Mouse (Mus musculus) yolk sac, embryonic 10.5 days (tissue): Measurements from ENCODE around the gene Mettl1.
"Not testable (repeated sequence)": the region's sequence is repeated elsewhere in the genome, so short reads cannot be mapped to it uniquely, and the experiment has no call there.

ENCODE experiments used
- DNase-seq: peaks from one replicate; pipeline ENCODE4 v3.0.0-alpha.2; 2017; ENCODE audit warnings: low spot score

The Mettl1 gene

GRCm38 (mm10) chr10:127047954-127048353 lies 6.7 kb downstream of the Mettl1 start, which contains the start of gene Cyp27b1:
Cyp27b1 (plus strand) TSS chr10:127048250.
- no peak for DNase-seq

DNA sequence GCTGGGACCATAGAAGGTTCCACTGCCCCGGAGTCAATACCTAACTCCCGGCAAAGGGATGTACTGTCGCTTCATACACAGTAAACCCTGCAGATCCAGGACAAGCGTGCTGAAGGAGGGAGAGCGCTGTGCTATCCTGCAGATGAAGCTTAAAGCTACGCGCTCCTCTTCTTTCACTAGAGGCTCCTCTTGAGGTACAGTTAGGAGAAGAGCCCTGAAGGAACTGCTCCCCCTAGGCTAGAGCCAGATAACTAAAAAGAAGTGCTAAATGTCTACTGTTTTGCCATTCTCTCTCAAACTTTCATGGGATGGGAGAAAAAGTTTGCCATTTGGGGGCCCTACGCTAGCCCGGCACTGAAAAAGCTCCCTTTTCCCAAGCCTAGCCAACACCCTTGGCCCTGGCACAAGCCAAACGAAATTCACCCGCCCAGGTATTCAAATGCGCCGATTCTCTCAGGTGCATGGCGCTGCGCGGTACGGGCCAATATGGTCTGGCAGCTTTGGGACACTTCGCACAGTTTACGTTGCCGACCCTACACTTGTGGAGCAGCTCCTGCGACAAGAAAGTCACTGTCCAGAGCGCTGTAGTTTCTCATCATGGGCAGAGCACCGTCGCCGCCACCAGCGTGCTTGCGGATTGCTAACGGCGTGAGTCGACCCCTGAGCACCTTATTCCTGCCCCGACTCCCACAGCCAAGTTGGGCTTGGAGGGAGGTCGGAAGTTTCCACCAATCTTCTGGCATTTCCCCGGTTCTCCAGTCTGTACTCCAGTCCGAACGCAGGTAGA lies 7.6 kb downstream of the Mettl1 start:
- no peak for DNase-seq

DNA sequence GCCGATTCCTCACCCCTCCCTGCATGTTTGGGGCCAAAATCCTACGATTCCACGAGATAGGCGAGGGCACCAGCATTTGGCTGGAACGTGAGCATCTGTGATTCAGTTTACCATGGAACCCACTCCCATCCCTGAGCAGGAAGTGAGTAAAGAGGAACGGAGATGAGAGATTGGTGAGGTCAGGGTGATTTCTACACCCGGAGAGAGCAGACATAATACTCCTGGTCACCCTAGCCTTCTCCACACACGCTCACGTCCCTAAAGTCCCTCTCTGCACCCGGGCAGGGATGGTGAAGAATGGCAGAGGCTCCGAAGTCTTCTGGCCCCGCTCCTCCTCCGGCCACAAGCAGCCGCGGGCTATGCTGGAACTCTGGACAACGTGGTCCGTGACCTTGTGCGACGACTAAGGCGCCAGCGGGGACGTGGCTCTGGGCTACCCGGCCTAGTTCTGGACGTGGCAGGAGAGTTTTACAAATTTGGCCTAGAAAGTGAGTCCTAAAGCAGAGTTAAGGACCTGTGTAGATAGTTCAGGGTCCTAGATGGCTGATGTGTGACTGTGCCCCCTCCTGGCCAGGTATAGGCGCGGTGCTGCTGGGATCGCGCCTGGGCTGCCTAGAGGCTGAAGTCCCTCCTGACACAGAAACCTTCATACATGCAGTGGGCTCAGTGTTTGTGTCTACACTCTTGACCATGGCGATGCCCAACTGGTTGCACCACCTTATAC lies 8.3 kb downstream of the Mettl1 start:
- no peak for DNase-seq

DNA sequence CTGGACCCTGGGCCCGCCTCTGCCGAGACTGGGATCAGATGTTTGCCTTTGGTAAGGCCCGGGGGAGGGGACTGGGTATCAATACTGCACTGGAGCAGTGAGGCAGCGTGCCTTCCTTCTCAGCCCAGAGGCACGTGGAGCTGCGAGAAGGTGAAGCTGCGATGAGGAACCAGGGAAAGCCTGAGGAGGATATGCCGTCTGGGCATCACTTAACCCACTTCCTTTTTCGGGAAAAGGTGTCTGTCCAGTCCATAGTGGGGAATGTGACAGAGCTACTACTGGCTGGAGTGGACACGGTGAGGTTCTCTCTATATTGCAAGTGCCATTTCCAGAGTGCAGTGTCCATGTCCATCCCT lies 8.9 kb downstream of the Mettl1 start:
- no peak for DNase-seq

- DNase-seq: no peak
Observed at GRCm38 (mm10) chr10:127054646-127055045, 13.4 kb downstream of the Mettl1 start.

DNA sequence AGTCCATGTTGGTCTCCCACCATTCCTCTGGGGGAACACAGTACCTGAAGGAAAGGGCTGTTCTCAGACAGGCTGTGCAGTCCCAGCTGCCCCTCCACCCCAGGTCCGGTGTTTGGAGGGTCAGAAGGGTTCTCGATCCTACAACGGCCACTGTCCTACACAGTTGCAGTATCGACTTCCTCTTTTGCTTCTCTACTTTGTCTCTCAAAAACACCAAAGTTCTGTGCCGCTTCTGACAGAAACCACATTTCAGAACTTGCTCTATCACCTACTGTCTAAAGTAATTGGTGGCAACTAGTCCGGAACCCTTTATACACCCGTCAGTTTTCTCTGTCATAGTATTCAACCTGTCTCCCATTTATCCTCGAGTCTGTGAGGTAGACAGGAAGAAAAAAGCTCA lies 14.2 kb downstream of the Mettl1 start:
- DNase-seq: no peak

- DNase-seq: no peak
Observed at GRCm38 (mm10) chr10:127056490-127056889, 15.3 kb downstream of the Mettl1 start.

DNA sequence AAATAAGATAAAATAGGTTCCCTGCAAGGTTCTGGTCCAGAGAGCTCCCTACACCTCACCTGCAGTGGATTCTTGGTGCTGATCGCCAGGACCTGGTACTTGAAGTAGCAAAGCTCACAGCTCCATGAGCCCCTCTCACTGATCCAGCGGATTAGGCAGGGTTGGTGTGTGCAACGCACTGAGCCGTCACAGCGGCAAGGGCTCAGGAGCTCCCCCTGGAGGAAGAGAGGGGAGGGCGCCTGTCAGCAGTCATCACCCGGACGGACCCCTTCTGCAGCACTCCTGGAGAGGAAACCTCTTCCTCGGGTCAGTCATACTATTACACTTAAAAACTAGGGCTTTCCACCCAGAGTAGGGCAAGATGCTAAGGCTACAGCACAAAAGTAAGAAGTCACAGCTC lies 16.9 kb downstream of the Mettl1 start:
- peak; percentile 73 for DNase-seq

- DNase-seq: no peak
Observed at GRCm38 (mm10) chr10:127058708-127059107, 17.5 kb downstream of the Mettl1 start.

- DNase-seq: peak; percentile 47
Observed at GRCm38 (mm10) chr10:127059174-127059967, 18.2 kb downstream of the Mettl1 start.

DNA sequence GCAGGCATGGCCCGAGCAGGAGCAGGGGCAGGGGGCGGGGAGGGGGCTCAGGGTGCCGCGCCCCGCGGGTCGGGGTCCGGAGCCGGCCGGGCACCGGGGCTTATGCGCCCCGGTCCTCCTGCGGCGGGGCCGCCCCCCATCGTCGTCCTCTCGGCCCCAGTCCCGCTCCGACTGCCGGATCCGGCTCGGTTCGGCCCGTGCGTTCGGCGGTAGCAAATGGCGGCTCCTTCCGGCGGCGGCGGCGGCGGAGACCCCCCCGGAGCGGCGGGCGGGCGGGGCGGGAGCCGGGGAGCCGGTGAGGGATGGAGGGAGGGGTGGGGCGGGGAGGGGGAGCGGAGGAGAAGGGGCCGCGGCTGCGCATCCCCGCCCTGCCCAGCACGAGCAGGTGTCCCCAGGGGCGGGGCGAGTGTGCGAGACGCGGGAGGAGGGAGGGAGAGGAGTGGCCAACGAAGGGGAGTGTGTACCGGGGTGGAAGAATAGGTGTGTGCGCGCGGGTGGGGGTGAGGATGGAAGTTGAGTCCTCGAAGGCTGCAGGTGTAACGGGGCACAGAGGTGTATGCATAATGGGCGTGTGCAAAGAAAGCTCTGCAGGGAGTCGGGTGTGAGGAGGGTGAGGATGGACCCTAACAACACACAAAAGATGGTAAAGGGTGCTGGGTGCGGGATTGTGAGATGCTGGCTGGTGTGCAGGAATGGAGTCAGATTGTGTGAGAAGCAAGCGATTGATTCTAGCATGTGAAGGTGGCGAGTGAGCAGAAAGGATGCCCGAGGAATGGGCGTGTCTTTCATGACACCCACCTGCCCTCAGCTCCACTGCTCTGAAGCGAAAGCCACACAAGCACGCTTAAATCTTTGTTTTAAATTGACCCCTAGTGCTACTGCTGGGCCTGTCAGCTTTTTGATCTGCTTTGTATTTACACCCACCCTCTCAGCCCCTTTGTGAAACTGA lies 19.0 kb downstream of the Mettl1 start, which contains the start of gene March9:
Gene March9 (minus strand): TSS at position 217 of the 949 bp plus-strand sequence.
- DNase-seq: peak; percentile 85

GRCm38 (mm10) chr10:127061085-127061484 lies 19.9 kb downstream of the Mettl1 start:
- no peak for DNase-seq

DNA sequence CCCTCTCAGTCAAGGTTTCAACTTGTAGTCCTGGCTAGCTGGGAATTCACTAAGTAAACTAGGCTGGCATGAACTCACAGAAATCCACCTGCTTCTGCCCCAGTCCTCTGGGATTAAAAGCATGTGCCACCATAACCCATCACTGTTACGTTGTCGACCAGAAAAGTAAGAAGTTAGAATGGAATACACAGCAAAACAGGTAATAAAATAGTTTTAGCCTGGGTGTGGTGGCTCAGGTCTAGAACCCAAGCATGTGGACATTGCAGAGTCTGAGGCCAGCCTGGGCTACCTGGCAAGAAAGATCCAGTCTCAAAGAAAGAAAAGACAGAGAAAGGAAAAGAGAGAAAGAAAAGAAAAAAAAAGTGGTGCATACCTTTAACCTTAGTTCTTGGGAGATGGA lies 20.3 kb downstream of the Mettl1 start:
- DNase-seq: no peak

- not testable (repeated sequence) for DNase-seq
Observed at GRCm38 (mm10) chr10:127062101-127062500, 20.9 kb downstream of the Mettl1 start.

DNA sequence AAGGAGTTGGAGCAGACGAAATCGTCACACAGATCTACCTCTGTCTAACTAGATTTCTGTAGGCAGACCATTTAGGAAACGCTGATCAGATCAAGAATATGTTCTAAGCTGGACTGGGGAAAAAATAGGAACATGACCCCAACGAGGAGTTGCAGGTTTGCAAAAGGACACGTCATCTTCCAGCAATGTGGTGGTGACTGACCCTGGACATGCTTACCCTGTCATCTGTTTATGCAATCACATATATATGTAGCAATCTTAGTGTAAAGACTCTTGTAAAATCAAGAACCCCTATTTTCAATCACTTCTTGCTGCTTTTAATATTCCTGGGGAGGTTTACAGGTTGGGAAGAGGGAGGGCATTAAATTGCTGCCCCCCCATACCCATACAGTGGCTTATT lies 21.3 kb downstream of the Mettl1 start:
- no peak for DNase-seq

GRCm38 (mm10) chr10:127063239-127063872 lies 22.1 kb downstream of the Mettl1 start, which contains the start of gene Cdk4:
Cdk4 (plus strand) TSS chr10:127063534.
- peak; percentile 100 for DNase-seq

- peak; percentile 42 for DNase-seq
Observed at GRCm38 (mm10) chr10:127063913-127064870, 23.0 kb downstream of the Mettl1 start.

DNA sequence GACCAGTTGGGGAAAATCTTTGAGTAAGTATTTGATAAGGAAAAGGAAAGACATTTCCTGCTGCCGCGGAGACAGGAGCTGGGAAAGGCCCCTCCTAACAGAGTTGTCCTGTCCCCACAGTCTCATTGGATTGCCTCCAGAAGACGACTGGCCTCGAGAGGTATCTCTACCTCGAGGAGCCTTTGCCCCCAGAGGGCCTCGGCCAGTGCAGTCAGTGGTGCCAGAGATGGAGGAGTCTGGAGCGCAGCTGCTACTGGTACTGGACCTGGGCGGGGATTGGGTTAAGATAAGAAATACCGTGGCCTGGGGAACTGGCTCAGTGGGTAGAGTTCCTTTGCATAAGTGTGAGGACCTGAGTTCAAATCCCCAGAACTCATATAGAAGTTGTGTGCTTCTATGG lies 24.8 kb downstream of the Mettl1 start:
- DNase-seq: no peak

- peak; percentile 76 for DNase-seq
Observed at GRCm38 (mm10) chr10:127066519-127067018, 25.4 kb downstream of the Mettl1 start.
